Mouse (Mus musculus) liver, postnatal 0 days (tissue): Measurements from ENCODE around the gene Hnrnpab.

Source experiments
- CTCF ChIP-seq: sonication (generic); IDR thresholded peaks from 2 replicates; pipeline ENCODE4 v1.5.1; 2016; ENCODE audit warnings: antibody characterized with exemption, low read depth
- EP300 ChIP-seq: IDR thresholded peaks from 2 replicates; pipeline ENCODE4 v1.6.1; 2016; ENCODE audit warnings: antibody characterized with exemption, low read depth, mild to moderate bottlenecking

GRCm38 (mm10) chr11:51593368-51593767 is 13.3 kb downstream of the Hnrnpab start:
- TF ChIP-seq CTCF = no peak
- TF ChIP-seq EP300 = no peak
